Mouse (Mus musculus): ENCODE data around the gene Taf1a. TPM values are rescaled to one million over a fixed set of nuclear protein-coding genes. Genes with fewer than 3 reads are reported as not detected.

Taf1a gene
- total and polyA plus RNA-seq, 3 experiments = 10.2 to 21.7 (median 18.4) TPM

DNA sequence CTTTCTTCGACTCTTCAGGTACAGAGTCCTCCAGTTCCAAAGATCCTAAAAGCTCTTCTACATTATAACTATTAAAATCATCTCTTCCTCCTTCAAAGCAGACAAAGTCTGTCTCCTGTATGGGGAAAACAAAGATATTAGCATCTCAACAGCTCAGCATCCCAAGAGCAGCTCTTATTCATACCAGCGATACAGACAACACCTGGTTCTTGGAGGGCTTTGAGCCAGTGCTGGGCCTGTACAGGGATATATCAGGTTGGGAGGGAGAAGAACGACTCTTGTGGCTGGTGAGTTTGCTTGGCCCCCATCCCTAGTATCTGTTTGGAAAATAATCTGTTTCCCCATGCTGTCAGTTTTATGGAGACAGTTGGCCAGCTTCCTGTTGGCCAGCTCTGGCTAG is 29.9 kb upstream of the Taf1a start:
- H3K27me3 ChIP-seq (ENCODE audit: control insufficient read depth, insufficient read depth, low read length) = no peaks in the 10 kb centered on the region
- no peak overlapping the region for H3K27ac ChIP-seq
- intact Hi-C loops (cut with DNase I) = no loop called here
- no peak overlapping the region for H3K4me3 ChIP-seq
- no peak overlapping the region for H3K9ac ChIP-seq (ENCODE audit: low read depth, low read length)
- no peaks in the 10 kb centered on the region for H3K4me1 ChIP-seq (ENCODE audit: control insufficient read depth, insufficient read depth, low read length)
- H3K79me2 ChIP-seq (replicated peaks; ENCODE audit: control insufficient read depth, insufficient read depth, low read length) = no peaks in the 10 kb centered on the region
- H3K36me3 ChIP-seq (ENCODE audit: control insufficient read depth, insufficient read depth, low read length) = 0 out of 2 replicates have a peak, but pooled peaks cover 2% of the 10 kb centered on the region
- DNase-seq = no peak
- WGBS = 82% methylated on average over 3 of the region's 3 CpGs
- TF ChIP-seq POLR2A (IDR thresholded peaks at IDR 0.05; ENCODE audit: insufficient read depth, low read depth, low read length) = no peak
- TF ChIP-seq EP300 (IDR thresholded peaks at IDR 0.05; ENCODE audit: insufficient read depth, low read depth, low read length) = no peak
- no peak for TF ChIP-seq CTCF (IDR thresholded peaks at IDR 0.05)

GRCm38 (mm10) chr1:183362301-183362700 is 26.5 kb upstream of the Taf1a start:
- Histone ChIP-seq H3K27me3 (ENCODE audit: control insufficient read depth, insufficient read depth, low read length) (no peaks in the 10 kb centered on the region), H3K36me3 (ENCODE audit: control insufficient read depth, insufficient read depth, low read length) (0 out of 2 replicates have a peak, but pooled peaks cover 2% of the 10 kb centered on the region)
- intact Hi-C loops (cut with DNase I) = no loop called here

GRCm38 (mm10) chr1:183362729-183363576 is 25.8 kb upstream of the Taf1a start:
- Histone ChIP-seq H3K79me2 (replicated peaks; ENCODE audit: control insufficient read depth, insufficient read depth, low read length) (no peaks in the 10 kb centered on the region), H3K4me3 (no peak overlapping the region), H3K9ac (ENCODE audit: low read depth, low read length) (no peak overlapping the region), H3K36me3 (ENCODE audit: control insufficient read depth, insufficient read depth, low read length) (0 out of 2 replicates have a peak, but pooled peaks cover under 1% of the 10 kb centered on the region), H3K4me1 (ENCODE audit: control insufficient read depth, insufficient read depth, low read length) (0 out of 2 replicates have a peak, but pooled peaks cover 2% of the 10 kb centered on the region), H3K27ac (no peak overlapping the region), H3K27me3 (ENCODE audit: control insufficient read depth, insufficient read depth, low read length) (no peaks in the 10 kb centered on the region)
- 75% methylated on average over 14 of the region's 14 CpGs for WGBS
- DNase-seq = no peak
- TF ChIP-seq CTCF (IDR thresholded peaks at IDR 0.05) = no peak
- TF ChIP-seq POLR2A (IDR thresholded peaks at IDR 0.05; ENCODE audit: insufficient read depth, low read depth, low read length) = no peak
- TF ChIP-seq EP300 (IDR thresholded peaks at IDR 0.05; ENCODE audit: insufficient read depth, low read depth, low read length) = no peak
- intact Hi-C loops (cut with DNase I) = no loop called here

More at GRCm38 (mm10) chr1:183362301-183362700, 26.5 kb upstream of the Taf1a start:
- Histone ChIP-seq H3K4me3 (no peak overlapping the region), H3K9ac (ENCODE audit: low read depth, low read length) (no peak overlapping the region), H3K79me2 (replicated peaks; ENCODE audit: control insufficient read depth, insufficient read depth, low read length) (no peaks in the 10 kb centered on the region), H3K27ac (no peak overlapping the region), H3K4me1 (ENCODE audit: control insufficient read depth, insufficient read depth, low read length) (no peaks in the 10 kb centered on the region)
- TF ChIP-seq EP300 (IDR thresholded peaks at IDR 0.05; ENCODE audit: insufficient read depth, low read depth, low read length) (no peak), POLR2A (IDR thresholded peaks at IDR 0.05; ENCODE audit: insufficient read depth, low read depth, low read length) (no peak), CTCF (IDR thresholded peaks at IDR 0.05) (no peak)
- 83% methylated on average over 5 of the region's 5 CpGs for WGBS
- DNase-seq = no peak

GRCm38 (mm10) chr1:183363577-183363867 is 25.3 kb upstream of the Taf1a start:
- no peak overlapping the region for H3K4me3 ChIP-seq
- no peak for DNase-seq
- H3K27ac ChIP-seq = no peak overlapping the region
- TF ChIP-seq POLR2A (IDR thresholded peaks at IDR 0.05; ENCODE audit: insufficient read depth, low read depth, low read length) (no peak), EP300 (IDR thresholded peaks at IDR 0.05; ENCODE audit: insufficient read depth, low read depth, low read length) (no peak), CTCF (IDR thresholded peaks at IDR 0.05) (no peak)
- H3K27me3 ChIP-seq (ENCODE audit: control insufficient read depth, insufficient read depth, low read length) = no peaks in the 10 kb centered on the region
- no peaks in the 10 kb centered on the region for H3K79me2 ChIP-seq (replicated peaks; ENCODE audit: control insufficient read depth, insufficient read depth, low read length)
- 85% methylated on average over 5 of the region's 5 CpGs for WGBS
- no peak overlapping the region for H3K9ac ChIP-seq (ENCODE audit: low read depth, low read length)
- H3K36me3 ChIP-seq (ENCODE audit: control insufficient read depth, insufficient read depth, low read length) = no peaks in the 10 kb centered on the region
- H3K4me1 ChIP-seq (ENCODE audit: control insufficient read depth, insufficient read depth, low read length) = 0 out of 2 replicates have a peak, but pooled peaks cover 2% of the 10 kb centered on the region
- intact Hi-C loops (cut with DNase I) = no loop called here

DNA sequence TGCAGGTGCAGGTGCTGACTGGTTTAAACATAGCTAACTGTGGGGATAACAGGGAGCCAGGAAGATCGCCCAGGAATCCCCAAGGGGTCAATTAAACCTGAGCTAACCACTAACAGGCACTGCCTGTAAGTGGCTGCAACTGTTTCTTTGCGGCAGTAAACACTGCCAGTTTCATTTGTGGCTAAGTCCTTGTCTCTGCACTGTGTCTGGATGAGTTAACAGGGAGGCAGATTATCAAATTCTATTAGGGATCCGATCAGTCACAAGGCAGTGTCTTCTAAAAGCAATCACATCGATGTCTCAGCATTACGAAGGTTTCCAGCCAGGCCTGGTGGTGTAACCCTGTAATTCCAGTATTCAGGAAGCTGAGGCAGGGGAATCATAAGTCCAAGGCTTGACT is 22.4 kb upstream of the Taf1a start:
- no peak overlapping the region for H3K27ac ChIP-seq
- H3K4me3 ChIP-seq = no peak overlapping the region
- 87% methylated on average over 5 of the region's 5 CpGs for WGBS
- no peaks in the 10 kb centered on the region for H3K79me2 ChIP-seq (replicated peaks; ENCODE audit: control insufficient read depth, insufficient read depth, low read length)
- no peaks in the 10 kb centered on the region for H3K36me3 ChIP-seq (ENCODE audit: control insufficient read depth, insufficient read depth, low read length)
- TF ChIP-seq CTCF (IDR thresholded peaks at IDR 0.05) (no peak), POLR2A (IDR thresholded peaks at IDR 0.05; ENCODE audit: insufficient read depth, low read depth, low read length) (no peak), EP300 (IDR thresholded peaks at IDR 0.05; ENCODE audit: insufficient read depth, low read depth, low read length) (no peak)
- H3K4me1 ChIP-seq (ENCODE audit: control insufficient read depth, insufficient read depth, low read length) = 0 out of 2 replicates have a peak, but pooled peaks cover 2% of the 10 kb centered on the region
- H3K9ac ChIP-seq (ENCODE audit: low read depth, low read length) = no peak overlapping the region
- intact Hi-C loops (cut with DNase I) = no loop called here
- DNase-seq = no peak
- no peaks in the 10 kb centered on the region for H3K27me3 ChIP-seq (ENCODE audit: control insufficient read depth, insufficient read depth, low read length)
